Mouse (Mus musculus): ENCODE results near the gene Kif22. TPM values are rescaled to one million over a fixed set of nuclear protein-coding genes. Genes with fewer than 3 reads are reported as not detected.
"Not testable (repeated sequence)": the region's sequence is repeated elsewhere in the genome, so short reads cannot be mapped to it uniquely, and the experiment has no call there.

Kif22 gene
- total and polyA plus RNA-seq, 3 experiments = 0.39 to 0.84 (median 0.65) TPM

DNA sequence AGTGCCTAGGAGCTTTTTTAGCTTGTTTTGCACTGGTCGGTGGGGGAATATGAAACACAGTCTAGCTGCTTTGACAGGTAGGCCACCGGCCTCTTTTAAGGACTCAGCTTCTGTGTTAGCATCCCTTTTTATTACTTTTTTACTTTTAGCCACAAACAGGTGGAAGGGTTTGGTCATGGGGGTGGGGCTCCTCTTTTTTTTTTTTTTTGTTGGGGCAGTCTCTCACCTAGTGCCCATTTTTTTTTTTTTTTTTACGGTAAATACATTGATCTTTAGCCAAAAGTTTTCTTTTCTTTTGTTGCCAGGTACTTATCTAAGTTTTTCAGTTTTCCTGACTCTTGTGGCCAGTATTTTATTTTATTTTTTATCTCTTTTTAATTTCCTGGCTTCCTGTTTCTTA, 45.8 kb upstream of the Kif22 start:
- no peaks in the 10 kb centered on the region for H3K4me1 ChIP-seq (ENCODE audit: control insufficient read depth, insufficient read depth, low read length)
- intact Hi-C loops (cut with DNase I) = no loop called here
- no peaks in the 10 kb centered on the region for H3K79me2 ChIP-seq (replicated peaks; ENCODE audit: control insufficient read depth, insufficient read depth, low read length)
- H3K9ac ChIP-seq (ENCODE audit: low read depth, low read length) = no peak overlapping the region
- H3K36me3 ChIP-seq (ENCODE audit: control insufficient read depth, insufficient read depth, low read length) = no peaks in the 10 kb centered on the region
- TF ChIP-seq CTCF (IDR thresholded peaks at IDR 0.05) (no peak), EP300 (IDR thresholded peaks at IDR 0.05; ENCODE audit: insufficient read depth, low read depth, low read length) (no peak), POLR2A (IDR thresholded peaks at IDR 0.05; ENCODE audit: insufficient read depth, low read depth, low read length) (no peak)
- H3K4me3 ChIP-seq = no peak overlapping the region
- H3K27me3 ChIP-seq (ENCODE audit: control insufficient read depth, insufficient read depth, low read length) = no peaks in the 10 kb centered on the region
- no peak for DNase-seq
- WGBS = 77% methylated on average over 3 of the region's 3 CpGs
- no peak overlapping the region for H3K27ac ChIP-seq

DNA sequence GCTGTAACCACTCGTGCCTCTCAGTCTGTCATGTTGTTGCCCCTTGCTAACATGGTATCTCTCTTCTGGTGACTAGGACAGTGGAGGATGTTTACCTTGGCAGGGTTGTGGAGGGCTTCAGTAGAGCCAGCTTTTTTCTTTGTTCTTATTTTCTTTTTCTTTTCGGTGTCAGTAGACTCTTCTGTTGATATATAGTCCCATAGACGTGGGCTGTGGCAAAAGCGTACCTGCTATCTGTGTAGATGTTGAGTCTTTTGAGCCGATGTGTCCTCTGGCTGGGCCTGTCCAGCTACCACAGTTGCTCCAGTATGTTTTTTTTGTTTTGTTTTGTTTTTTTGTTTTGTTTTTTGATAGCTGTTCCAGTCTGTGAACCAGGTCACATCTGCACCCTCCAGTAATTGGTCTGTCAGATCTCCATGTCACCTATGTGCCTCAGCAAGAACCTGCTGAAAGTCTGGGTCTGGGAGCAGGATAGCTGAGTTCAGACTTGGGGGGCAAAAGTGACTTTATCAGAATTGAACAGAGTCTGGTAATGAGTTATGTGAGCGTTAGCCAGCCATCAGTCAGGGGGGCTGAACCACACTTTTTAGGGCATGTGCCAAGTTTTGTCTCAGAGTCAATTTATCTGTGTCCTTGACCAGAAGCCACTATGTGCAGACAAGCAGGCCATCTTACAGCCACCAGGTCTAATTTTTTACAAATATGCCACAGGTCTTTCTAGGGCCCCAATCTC, 45.2 kb upstream of the Kif22 start, which contains the start of gene Zg16:
Zg16 (minus strand) TSS at position 51 of the 733 bp plus-strand sequence.
- H3K27ac ChIP-seq; DNase-seq; H3K4me1 ChIP-seq (ENCODE audit: control insufficient read depth, insufficient read depth, low read length); H3K36me3 ChIP-seq (ENCODE audit: control insufficient read depth, insufficient read depth, low read length); intact Hi-C loops (cut with DNase I); H3K27me3 ChIP-seq (ENCODE audit: control insufficient read depth, insufficient read depth, low read length); H3K9ac ChIP-seq (ENCODE audit: low read depth, low read length); H3K79me2 ChIP-seq (replicated peaks; ENCODE audit: control insufficient read depth, insufficient read depth, low read length); H3K4me3 ChIP-seq: not testable (repeated sequence)
- 60% methylated on average over 6 of the region's 6 CpGs for WGBS

- DNase-seq; H3K27ac ChIP-seq; intact Hi-C loops (cut with DNase I); H3K36me3 ChIP-seq (ENCODE audit: control insufficient read depth, insufficient read depth, low read length); H3K4me3 ChIP-seq; H3K9ac ChIP-seq (ENCODE audit: low read depth, low read length); H3K79me2 ChIP-seq (replicated peaks; ENCODE audit: control insufficient read depth, insufficient read depth, low read length); H3K27me3 ChIP-seq (ENCODE audit: control insufficient read depth, insufficient read depth, low read length); H3K4me1 ChIP-seq (ENCODE audit: control insufficient read depth, insufficient read depth, low read length): not testable (repeated sequence)
- WGBS = 41% methylated on average over 6 of the region's 6 CpGs
Observed at GRCm38 (mm10) chr7:127085751-127086150, 43.5 kb upstream of the Kif22 start.

DNA sequence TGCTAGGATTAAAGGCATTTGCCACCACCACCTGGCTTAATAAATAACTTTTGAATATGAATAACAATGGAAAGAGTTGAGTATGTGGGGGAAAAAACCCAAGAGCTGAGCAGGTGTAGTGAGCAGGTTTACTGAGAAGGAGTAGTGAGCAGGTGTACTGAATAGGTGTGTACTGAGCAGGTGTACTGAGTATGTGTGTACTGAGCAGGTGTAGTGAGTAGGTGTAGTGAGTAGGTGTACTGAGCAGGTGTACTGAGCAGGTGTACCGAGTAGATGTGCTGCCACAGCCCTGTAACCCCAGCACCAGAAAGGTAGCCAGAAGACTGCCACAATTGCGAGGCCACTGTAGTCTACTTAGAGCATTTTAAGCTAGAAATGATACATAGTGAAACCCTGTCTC, 42.5 kb upstream of the Kif22 start:
- no peak overlapping the region for H3K9ac ChIP-seq (ENCODE audit: low read depth, low read length)
- WGBS = 80% methylated on average over 2 of the region's 2 CpGs
- no peak overlapping the region for H3K4me3 ChIP-seq
- no peak overlapping the region for H3K27ac ChIP-seq
- no peak for TF ChIP-seq POLR2A (IDR thresholded peaks at IDR 0.05; ENCODE audit: insufficient read depth, low read depth, low read length)
- no peak for TF ChIP-seq EP300 (IDR thresholded peaks at IDR 0.05; ENCODE audit: insufficient read depth, low read depth, low read length)
- no peak for TF ChIP-seq CTCF (IDR thresholded peaks at IDR 0.05)
- intact Hi-C loops (cut with DNase I) = no loop called here
- no peaks in the 10 kb centered on the region for H3K79me2 ChIP-seq (replicated peaks; ENCODE audit: control insufficient read depth, insufficient read depth, low read length)
- no peaks in the 10 kb centered on the region for H3K36me3 ChIP-seq (ENCODE audit: control insufficient read depth, insufficient read depth, low read length)
- no peaks in the 10 kb centered on the region for H3K4me1 ChIP-seq (ENCODE audit: control insufficient read depth, insufficient read depth, low read length)
- no peaks in the 10 kb centered on the region for H3K27me3 ChIP-seq (ENCODE audit: control insufficient read depth, insufficient read depth, low read length)
- no peak for DNase-seq

DNA sequence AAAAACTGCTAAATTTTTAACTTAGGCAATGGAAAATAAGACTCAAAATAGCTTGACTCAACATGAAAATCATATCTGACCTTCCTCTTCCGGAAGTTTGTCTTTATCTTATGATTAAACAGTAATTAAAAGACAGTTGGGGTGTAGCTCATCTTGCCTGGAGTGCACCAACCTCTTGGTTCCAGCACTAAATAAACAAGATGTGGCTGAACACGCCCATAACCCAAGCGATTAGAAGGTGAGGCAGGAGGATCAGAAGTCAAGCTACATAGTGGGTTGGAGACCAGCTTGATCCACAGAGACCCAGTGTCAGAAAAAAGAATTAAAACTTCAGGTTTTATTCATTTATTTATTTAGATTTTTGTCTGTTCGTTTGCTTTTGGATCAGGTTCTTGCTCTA, 41.4 kb upstream of the Kif22 start:
- Histone ChIP-seq H3K27me3 (ENCODE audit: control insufficient read depth, insufficient read depth, low read length) (no peaks in the 10 kb centered on the region), H3K27ac (no peak overlapping the region), H3K9ac (ENCODE audit: low read depth, low read length) (no peak overlapping the region), H3K79me2 (replicated peaks; ENCODE audit: control insufficient read depth, insufficient read depth, low read length) (no peaks in the 10 kb centered on the region), H3K4me1 (ENCODE audit: control insufficient read depth, insufficient read depth, low read length) (no peaks in the 10 kb centered on the region), H3K36me3 (ENCODE audit: control insufficient read depth, insufficient read depth, low read length) (no peaks in the 10 kb centered on the region), H3K4me3 (no peak overlapping the region)
- no peak for DNase-seq
- intact Hi-C loops (cut with DNase I) = no loop called here
- 65% methylated on average over 4 of the region's 4 CpGs for WGBS
- TF ChIP-seq POLR2A (IDR thresholded peaks at IDR 0.05; ENCODE audit: insufficient read depth, low read depth, low read length) (no peak), CTCF (IDR thresholded peaks at IDR 0.05) (no peak), EP300 (IDR thresholded peaks at IDR 0.05; ENCODE audit: insufficient read depth, low read depth, low read length) (no peak)

DNA sequence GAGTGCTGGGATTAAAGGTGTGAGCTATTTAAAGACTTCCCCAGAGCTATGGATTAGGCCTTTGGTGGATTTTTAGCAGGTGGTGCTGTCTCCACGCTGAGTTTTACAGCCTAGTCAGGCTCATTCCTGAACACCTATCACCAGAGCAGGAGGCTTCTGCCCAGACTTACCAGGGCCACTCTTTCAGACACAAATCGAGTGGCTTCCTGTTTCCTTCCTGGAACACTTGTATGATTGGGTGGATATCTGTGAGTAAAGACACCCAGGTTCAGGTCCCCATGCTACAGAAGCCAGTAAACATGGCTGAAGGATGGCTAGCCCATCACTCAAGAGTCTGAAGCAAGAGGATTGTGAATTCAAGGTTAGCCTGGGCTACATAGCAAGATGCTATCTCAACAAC, 40.7 kb upstream of the Kif22 start:
- Histone ChIP-seq H3K4me1 (ENCODE audit: control insufficient read depth, insufficient read depth, low read length) (no peaks in the 10 kb centered on the region), H3K9ac (ENCODE audit: low read depth, low read length) (no peak overlapping the region), H3K27ac (no peak overlapping the region), H3K79me2 (replicated peaks; ENCODE audit: control insufficient read depth, insufficient read depth, low read length) (no peaks in the 10 kb centered on the region), H3K36me3 (ENCODE audit: control insufficient read depth, insufficient read depth, low read length) (no peaks in the 10 kb centered on the region), H3K27me3 (ENCODE audit: control insufficient read depth, insufficient read depth, low read length) (no peaks in the 10 kb centered on the region), H3K4me3 (no peak overlapping the region)
- WGBS = 36% methylated on average over 2 of the region's 2 CpGs
- no peak for DNase-seq
- TF ChIP-seq POLR2A (IDR thresholded peaks at IDR 0.05; ENCODE audit: insufficient read depth, low read depth, low read length) (no peak), CTCF (IDR thresholded peaks at IDR 0.05) (no peak), EP300 (IDR thresholded peaks at IDR 0.05; ENCODE audit: insufficient read depth, low read depth, low read length) (no peak)
- intact Hi-C loops (cut with DNase I) = no loop called here

All from heart, adult 2 months (tissue).